Mouse (Mus musculus) stomach, embryonic 15.5 days (tissue): ENCODE measurements around the gene Lbhd1. TPM values are rescaled to one million over a fixed set of nuclear protein-coding genes. Genes with fewer than 3 reads are reported as not detected.
A peak's percentile ranks its signal among the peaks of the same experiment; 100 is the strongest.
"Not testable (repeated sequence)": the region's sequence is repeated elsewhere in the genome, so short reads cannot be mapped to it uniquely, and the experiment has no call there.

ENCODE experiments used
- ATAC-seq: fragments of 200-750 bp; cut with Nextera tagmentation; 2 replicates; pipeline ENCODE4 v1.8.0; 2017; ENCODE audit warnings: low read depth, moderate number of reproducible peaks, moderate TSS enrichment; ENCODE audit not compliant: insufficient read depth, low FRiP score
- H3K27ac ChIP-seq: fragments of 300-500 bp; sonication (generic); 2 replicates; pipeline ENCODE4 v1.5.1; 2015; ENCODE audit warnings: mild to moderate bottlenecking, inconsistent platforms
- H3K27me3 ChIP-seq: fragments of 300-500 bp; sonication (generic); replicated peaks from 2 replicates; pipeline ENCODE4 v1.6.1; 2015; ENCODE audit warnings: inconsistent platforms
- H3K36me3 ChIP-seq: fragments of 300-500 bp; sonication (generic); 2 replicates; pipeline ENCODE4 v1.6.1; 2015; ENCODE audit warnings: inconsistent platforms
- H3K4me1 ChIP-seq: fragments of 300-500 bp; sonication (generic); 2 replicates; pipeline ENCODE4 v1.6.1; 2015; ENCODE audit warnings: inconsistent platforms
- H3K4me2 ChIP-seq: fragments of 300-500 bp; sonication (generic); 2 replicates; pipeline ENCODE4 v1.6.1; 2015; ENCODE audit warnings: mild to moderate bottlenecking, inconsistent platforms
- H3K4me3 ChIP-seq: fragments of 300-500 bp; sonication (generic); replicated peaks from 2 replicates; pipeline ENCODE4 v1.5.1; 2015; ENCODE audit warnings: inconsistent platforms
- H3K9ac ChIP-seq: fragments of 300-500 bp; sonication (generic); 2 replicates; pipeline ENCODE4 v1.6.1; 2015; ENCODE audit warnings: inconsistent platforms
- H3K9me3 ChIP-seq: fragments of 300-500 bp; sonication (generic); 2 replicates; pipeline ENCODE4 v1.6.1; 2016; ENCODE audit warnings: inconsistent platforms
- WGBS: fragments of 180-500 bp; shearing (Covaris S2); methylation state at CpG from one replicate; pipeline ENCODE4 v1.1.7; 2015; 5-methylcytosine and 5-hydroxymethylcytosine counted together
- polyA plus RNA-seq: library from polyadenylated mRNA; unstranded; fragments of >200 nt; fragmentation: Nextera tagmentation; extraction: Ambion mirVana; gene quantifications from 2 replicates; pipeline ENCODE4 v1.2.1, GENCODE M21; 2015

Gene Lbhd1
- polyA plus RNA-seq, 1 experiment from 2014 or later = 69.9 TPM

GRCm38 (mm10) chr19:8875031-8875430, 8.5 kb upstream of the Lbhd1 start:
- Histone ChIP-seq H3K4me3 (no peak overlapping the region), H3K9me3 (no peaks in the 10 kb centered on the region), H3K36me3 (peaks cover 24% of the 10 kb centered on the region), H3K27ac (no peak overlapping the region), H3K9ac (no peak overlapping the region), H3K27me3 (no peaks in the 10 kb centered on the region), H3K4me2 (no peak overlapping the region), H3K4me1 (peaks cover 13% of the 10 kb centered on the region)
- WGBS = 86% methylated on average over 7 of the region's 7 CpGs
- no peak for ATAC-seq

- peaks cover 9% of the 10 kb centered on the region; the same call in 1 of the 2 replicates for H3K4me1 ChIP-seq
- H3K9me3 ChIP-seq = no peaks in the 10 kb centered on the region
- H3K27me3 ChIP-seq = no peaks in the 10 kb centered on the region
- H3K4me3 ChIP-seq = peak within 1 kb of the TSS; percentile 68
- under 1% methylated on average over 42 of the region's 42 CpGs for WGBS
- peak; percentile 93 for ATAC-seq
- H3K9ac ChIP-seq = peak within 1 kb of the TSS; percentile 89
- peaks cover 13% of the 10 kb centered on the region for H3K36me3 ChIP-seq
- H3K27ac ChIP-seq = peak within 1 kb of the TSS; percentile 89
- H3K4me2 ChIP-seq = peak within 1 kb of the TSS; percentile 72
Observed at GRCm38 (mm10) chr19:8880311-8881033, 3.1 kb upstream of the Lbhd1 start, which contains the start of gene Uqcc3. Gene Uqcc3, minus strand, starts transcription at chr19:8880923.

GRCm38 (mm10) chr19:8881034-8881392, 2.5 kb upstream of the Lbhd1 start:
- peak overlapping the region; percentile 68 for H3K4me3 ChIP-seq
- H3K27me3 ChIP-seq = no peaks in the 10 kb centered on the region
- peaks cover 9% of the 10 kb centered on the region; the same call in 1 of the 2 replicates for H3K4me1 ChIP-seq
- H3K9me3 ChIP-seq = no peaks in the 10 kb centered on the region
- ATAC-seq = no peak
- H3K27ac ChIP-seq = no peak overlapping the region
- WGBS = 13% methylated on average over 3 of the region's 3 CpGs
- peak overlapping the region; percentile 89; the same call in 1 of the 2 replicates for H3K9ac ChIP-seq
- H3K4me2 ChIP-seq = peak overlapping the region; percentile 72
- peaks cover 9% of the 10 kb centered on the region; the same call in 1 of the 2 replicates for H3K36me3 ChIP-seq

GRCm38 (mm10) chr19:8886916-8887584, 3.5 kb downstream of the Lbhd1 start:
- Histone ChIP-seq H3K9me3 (no peaks in the 10 kb centered on the region), H3K27me3 (no peaks in the 10 kb centered on the region), H3K27ac (peak overlapping the region; percentile 80), H3K4me2 (0 out of 2 replicates have a peak overlapping the region, but pooled peaks have one; percentile 57), H3K4me3 (no peak overlapping the region), H3K36me3 (0 out of 2 replicates have a peak, but pooled peaks cover 4% of the 10 kb centered on the region), H3K4me1 (peaks cover 6% of the 10 kb centered on the region; the same call in 1 of the 2 replicates), H3K9ac (no peak overlapping the region)
- no peak for ATAC-seq
- 43% methylated on average over 1 of the region's 1 CpGs for WGBS

- Histone ChIP-seq H3K9me3 (no peaks in the 10 kb centered on the region), H3K36me3 (0 out of 2 replicates have a peak, but pooled peaks cover 4% of the 10 kb centered on the region), H3K4me2 (peak overlapping the region; percentile 57), H3K4me3 (peak overlapping the region; percentile 59), H3K27ac (peak overlapping the region; percentile 80), H3K4me1 (peaks cover 6% of the 10 kb centered on the region; the same call in 1 of the 2 replicates), H3K9ac (peak overlapping the region; percentile 55; the same call in 1 of the 2 replicates), H3K27me3 (no peaks in the 10 kb centered on the region)
- ATAC-seq = no peak
- 13% methylated on average over 19 of the region's 19 CpGs for WGBS
Observed at GRCm38 (mm10) chr19:8887585-8888463, 4.3 kb downstream of the Lbhd1 start.

GRCm38 (mm10) chr19:8888511-8889385, 5.2 kb downstream of the Lbhd1 start, which contains the start of the genes 1810009A15Rik and Gm49416:
Gene 1810009A15Rik, plus strand, starts transcription at chr19:8888853.
Gene Gm49416, plus strand, starts transcription at chr19:8888926.
- peak within 1 kb of the TSS; percentile 55; the same call in 1 of the 2 replicates for H3K9ac ChIP-seq
- peaks cover 9% of the 10 kb centered on the region for H3K4me1 ChIP-seq
- H3K36me3 ChIP-seq = 0 out of 2 replicates have a peak, but pooled peaks cover 4% of the 10 kb centered on the region
- peak; percentile 95 for ATAC-seq
- H3K27me3 ChIP-seq = no peaks in the 10 kb centered on the region
- no peaks in the 10 kb centered on the region for H3K9me3 ChIP-seq
- peak within 1 kb of the TSS; percentile 59 for H3K4me3 ChIP-seq
- under 1% methylated on average over 58 of the region's 58 CpGs for WGBS
- peak within 1 kb of the TSS; percentile 57 for H3K4me2 ChIP-seq
- peak within 1 kb of the TSS; percentile 85 for H3K27ac ChIP-seq

- Histone ChIP-seq H3K27me3 (no peaks in the 10 kb centered on the region), H3K4me1 (peaks cover 30% of the 10 kb centered on the region), H3K9me3 (no peaks in the 10 kb centered on the region), H3K36me3 (peaks cover 16% of the 10 kb centered on the region), H3K4me2 (peak within 1 kb of the TSS; percentile 65), H3K27ac (peak within 1 kb of the TSS; percentile 86), H3K4me3 (peak within 1 kb of the TSS; percentile 90), H3K9ac (peak within 1 kb of the TSS; percentile 95)
- 2% methylated on average over 54 of the region's 54 CpGs for WGBS
- peak; percentile 54 for ATAC-seq
Observed at GRCm38 (mm10) chr19:8892829-8893766, 9.6 kb downstream of the Lbhd1 start, which contains the start of gene Ints5. Gene Ints5, plus strand, starts transcription at chr19:8893005.

- WGBS = 89% methylated on average over 9 of the region's 9 CpGs
- Histone ChIP-seq H3K9me3 (no peaks in the 10 kb centered on the region), H3K27me3 (no peaks in the 10 kb centered on the region), H3K9ac (no peak overlapping the region), H3K36me3 (peaks cover 15% of the 10 kb centered on the region), H3K4me2 (no peak overlapping the region), H3K27ac (no peak overlapping the region), H3K4me1 (peaks cover 33% of the 10 kb centered on the region), H3K4me3 (no peak overlapping the region)
- ATAC-seq = no peak
Observed at GRCm38 (mm10) chr19:8895397-8895960, 11.9 kb downstream of the Lbhd1 start.

- H3K27me3 ChIP-seq, H3K4me3 ChIP-seq, H3K4me2 ChIP-seq, H3K9me3 ChIP-seq, ATAC-seq, H3K27ac ChIP-seq, H3K9ac ChIP-seq: not testable (repeated sequence)
- 83% methylated on average over 5 of the region's 5 CpGs for WGBS
- peaks cover 13% of the 10 kb centered on the region for H3K36me3 ChIP-seq
- peaks cover 33% of the 10 kb centered on the region for H3K4me1 ChIP-seq
Observed at GRCm38 (mm10) chr19:8896231-8896630, 12.7 kb downstream of the Lbhd1 start.
